Mouse (Mus musculus) kidney, adult 2 months (tissue): Measurements from ENCODE around the gene Spock2. TPM values are rescaled to one million over a fixed set of nuclear protein-coding genes. Genes with fewer than 3 reads are reported as not detected.

Source experiments
- DNase-seq: peaks from one replicate; pipeline ENCODE4 v3.0.0; 2021
- H3K27ac ChIP-seq: fragments of 200-500 bp; 2 replicates; pipeline ENCODE4 v1.5.1; 2012; ENCODE audit warnings: low read depth, low read length, control low read depth, inconsistent platforms; ENCODE audit not compliant: insufficient read depth
- H3K27me3 ChIP-seq: fragments of 200-500 bp; replicated peaks from 2 replicates; pipeline ENCODE4 v1.6.1; 2012; ENCODE audit warnings: mild to moderate bottlenecking, moderate library complexity, low read length, inconsistent platforms; ENCODE audit not compliant: control insufficient read depth, insufficient read depth
- H3K36me3 ChIP-seq: fragments of 200-500 bp; 2 replicates; pipeline ENCODE4 v1.6.1; 2012; ENCODE audit warnings: mild to moderate bottlenecking, moderate library complexity, low read length, inconsistent platforms; ENCODE audit not compliant: control insufficient read depth, insufficient read depth
- H3K4me1 ChIP-seq: fragments of 200-500 bp; 2 replicates; pipeline ENCODE4 v1.6.1; 2011; ENCODE audit warnings: low read length; ENCODE audit not compliant: control insufficient read depth, insufficient read depth
- H3K4me3 ChIP-seq: fragments of 200-500 bp; 2 replicates; pipeline ENCODE4 v1.5.1; 2011; ENCODE audit warnings: mild to moderate bottlenecking, low read depth, low read length, control low read depth; ENCODE audit not compliant: insufficient read depth
- CTCF ChIP-seq: fragments of 200-500 bp; conservative IDR thresholded peaks from 2 replicates; pipeline ENCODE4 v1.5.1; 2011; ENCODE audit warnings: low read depth, mild to moderate bottlenecking, control low read depth, low read length, moderate library complexity, mixed read lengths; ENCODE audit not compliant: insufficient read depth, insufficient read length
- POLR2A ChIP-seq: fragments of 200-500 bp; IDR thresholded peaks from one replicate; pipeline ENCODE4 v1.6.1; 2011; ENCODE audit warnings: low read depth, low read length, control low read depth
- WGBS: fragments of 180-500 bp; shearing (Covaris S2); methylation state at CpG from one replicate; pipeline ENCODE4 v1.1.7; 2018; 5-methylcytosine and 5-hydroxymethylcytosine counted together
- polyA plus RNA-seq: library from polyadenylated mRNA; depleted of rRNA; stranded (reverse); fragments of >200 nt; gene quantifications from 2 replicates; pipeline ENCODE4 v1.2.3, GENCODE M21; 2012

Spock2 gene
- polyA plus RNA-seq, 1 experiment, result 2.3 TPM

DNA sequence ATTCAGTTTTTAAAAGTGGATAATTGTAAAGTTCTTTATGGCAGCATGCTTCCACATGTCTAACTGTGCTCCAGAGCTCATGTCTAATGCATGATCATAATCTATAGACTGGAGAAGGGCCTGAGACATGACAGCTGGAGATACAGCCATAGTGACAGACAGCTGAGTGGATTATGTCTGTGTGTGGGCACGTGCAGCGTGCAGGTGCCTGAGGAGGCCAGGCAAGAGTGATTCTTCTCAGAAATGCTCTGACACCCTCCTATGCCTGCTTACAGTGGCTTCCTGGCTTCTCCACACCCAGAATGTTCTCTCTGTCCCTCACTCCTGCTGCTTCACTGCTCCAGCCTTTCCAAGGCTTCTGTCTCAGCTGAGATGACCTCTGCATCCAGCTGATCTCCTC is 12.3 kb upstream of the Spock2 start:
- no peaks in the 10 kb centered on the region for H3K27me3 ChIP-seq
- H3K36me3 ChIP-seq, result no peaks in the 10 kb centered on the region; the same call in 1 of the 2 replicates
- whole genome bisulfite sequencing, result 93% methylated on average over 2 of the region's 2 CpGs

DNA sequence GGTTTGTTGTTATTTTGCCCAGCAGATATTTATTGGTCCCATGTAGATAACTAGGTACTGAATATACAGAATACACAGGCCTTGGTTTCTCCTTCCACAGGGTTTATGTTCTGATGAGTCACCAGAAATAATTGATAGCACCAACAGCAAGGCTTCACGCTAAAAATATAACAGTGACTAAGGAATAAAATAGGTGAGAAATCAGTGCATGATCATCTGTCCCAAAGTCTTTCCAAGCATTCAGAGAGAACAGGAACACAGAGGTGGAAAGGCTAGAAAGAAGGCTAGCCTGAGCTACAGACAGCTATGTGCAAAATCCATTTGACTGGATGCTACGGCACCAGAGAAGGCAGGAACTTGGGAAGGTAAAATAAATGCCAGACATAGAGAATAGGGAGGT is 10.5 kb upstream of the Spock2 start:
- Histone ChIP-seq H3K36me3 (no peaks in the 10 kb centered on the region; the same call in 1 of the 2 replicates), H3K27ac (no peak overlapping the region), H3K27me3 (no peaks in the 10 kb centered on the region), H3K4me1 (no peaks in the 10 kb centered on the region), H3K4me3 (no peak overlapping the region)
- no peak for TF ChIP-seq POLR2A
- TF ChIP-seq CTCF, result no peak
- whole genome bisulfite sequencing, result 85% methylated on average over 2 of the region's 2 CpGs
- no peak for DNase-seq

More for the DNA sequence above, 12.3 kb upstream of the Spock2 start:
- no peak overlapping the region for H3K27ac ChIP-seq
- no peak for DNase-seq
- H3K4me3 ChIP-seq, result no peak overlapping the region
- no peaks in the 10 kb centered on the region for H3K4me1 ChIP-seq
- TF ChIP-seq POLR2A (no peak), CTCF (no peak)

DNA sequence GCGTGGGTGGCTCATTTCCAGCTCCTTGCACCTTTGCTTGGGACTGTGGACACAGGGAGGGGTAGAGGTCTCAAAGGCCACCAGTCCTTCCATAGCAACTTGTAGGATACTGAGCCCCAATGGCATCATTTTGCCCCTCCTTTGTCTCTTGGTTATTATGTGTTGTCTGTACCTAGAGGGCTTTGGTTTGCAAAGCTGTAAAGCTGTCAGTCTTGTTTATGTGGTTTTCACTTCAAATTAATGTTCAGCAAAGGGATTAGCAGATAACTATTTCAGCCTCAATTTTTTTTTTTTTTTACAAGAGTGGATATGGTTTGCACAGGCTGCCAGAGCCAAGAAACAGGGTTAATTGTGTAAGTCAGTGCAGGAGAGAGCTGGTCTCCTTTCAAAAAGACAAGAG is 9.7 kb upstream of the Spock2 start:
- no peak overlapping the region for H3K4me3 ChIP-seq
- H3K27ac ChIP-seq, result no peak overlapping the region
- no peaks in the 10 kb centered on the region for H3K4me1 ChIP-seq
- no peak for DNase-seq
- H3K27me3 ChIP-seq, result no peaks in the 10 kb centered on the region
- 71% methylated on average over 1 of the region's 1 CpGs for WGBS
- H3K36me3 ChIP-seq, result no peaks in the 10 kb centered on the region; the same call in 1 of the 2 replicates
- TF ChIP-seq POLR2A (no peak), CTCF (no peak)

DNA sequence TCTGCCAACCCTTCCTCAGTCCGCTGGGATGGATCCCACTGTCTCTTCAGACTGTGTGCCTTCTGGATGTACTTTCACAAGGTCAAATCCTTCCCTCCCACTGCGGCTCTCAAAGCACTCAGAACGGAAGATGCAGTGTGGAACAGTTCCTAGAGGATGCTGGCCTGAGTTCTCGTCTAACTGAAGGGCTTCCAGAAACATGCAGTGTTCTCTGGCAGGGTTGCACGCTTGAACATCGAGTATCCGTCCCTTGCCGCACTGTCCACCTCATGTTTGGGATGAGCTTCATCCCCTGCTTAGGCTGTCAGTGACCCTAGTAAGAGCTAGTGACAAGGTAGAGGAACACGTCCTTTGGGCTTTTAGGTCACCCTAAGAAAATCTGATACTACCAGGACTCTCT is 8.9 kb upstream of the Spock2 start:
- Histone ChIP-seq H3K4me1 (no peaks in the 10 kb centered on the region), H3K36me3 (no peaks in the 10 kb centered on the region; the same call in 1 of the 2 replicates), H3K4me3 (no peak overlapping the region), H3K27me3 (no peaks in the 10 kb centered on the region), H3K27ac (no peak overlapping the region)
- TF ChIP-seq CTCF, result no peak
- no peak for TF ChIP-seq POLR2A
- no peak for DNase-seq
- 90% methylated on average over 9 of the region's 9 CpGs for WGBS

DNA sequence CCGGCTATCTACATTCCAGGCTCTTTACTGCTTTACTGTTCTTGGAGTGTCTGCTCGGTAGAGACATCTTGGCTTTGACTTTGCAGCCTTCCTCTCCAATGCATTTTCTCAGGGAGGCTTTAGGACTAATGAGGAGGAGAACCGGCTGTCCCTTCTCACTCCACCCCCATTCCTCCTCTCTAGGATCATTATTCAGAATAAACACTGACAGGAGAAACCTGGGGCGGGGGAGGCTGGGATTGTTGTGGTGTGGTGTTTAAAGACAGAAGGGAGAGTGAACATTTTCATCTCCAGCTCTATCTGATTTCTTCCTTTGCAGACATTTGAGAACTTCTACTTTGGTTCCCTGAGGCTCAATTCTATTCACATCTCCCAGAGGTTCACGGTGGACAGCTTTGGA is 8.2 kb upstream of the Spock2 start:
- Histone ChIP-seq H3K27me3 (no peaks in the 10 kb centered on the region), H3K4me3 (no peak overlapping the region), H3K4me1 (no peaks in the 10 kb centered on the region), H3K36me3 (no peaks in the 10 kb centered on the region; the same call in 1 of the 2 replicates), H3K27ac (no peak overlapping the region)
- 79% methylated on average over 5 of the region's 5 CpGs for WGBS
- no peak for DNase-seq
- TF ChIP-seq CTCF (no peak), POLR2A (no peak)

DNA sequence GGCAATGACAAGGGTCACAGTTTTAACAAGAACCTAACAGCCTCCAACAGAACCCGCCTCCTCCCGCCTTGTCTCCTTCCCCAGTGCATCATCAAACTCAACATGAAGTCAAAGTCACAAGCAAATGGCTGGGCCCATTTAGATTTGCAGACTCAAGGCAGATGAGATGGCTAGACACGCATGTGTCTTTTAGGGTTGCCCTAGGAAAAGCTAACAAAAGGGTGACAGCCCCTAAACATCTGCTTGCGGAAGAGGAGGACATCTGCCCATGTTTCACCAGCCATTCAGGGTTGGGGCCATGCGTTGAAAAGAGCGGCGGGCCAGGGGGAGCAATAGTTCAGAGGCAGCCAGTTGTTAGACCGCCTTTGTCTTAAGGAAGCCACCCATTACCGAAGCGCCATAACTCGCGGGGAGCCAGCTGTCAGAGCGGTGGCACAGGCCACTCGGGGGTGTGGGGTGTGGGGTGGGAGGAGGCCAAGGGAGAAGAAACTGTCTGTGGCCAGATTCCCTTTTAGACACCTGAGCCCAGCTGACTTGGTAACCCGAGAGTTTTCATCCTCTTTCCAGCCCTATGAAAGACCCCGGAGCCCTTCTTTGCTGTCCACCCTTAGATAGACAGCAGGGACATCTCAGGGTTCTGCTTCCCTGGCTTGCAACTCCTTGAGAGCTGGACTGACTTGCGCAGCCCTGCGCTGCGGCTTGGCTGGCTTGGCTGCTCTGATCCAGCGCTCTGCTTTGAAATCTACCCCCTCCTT is 451 bp upstream of the Spock2 start:
- TF ChIP-seq CTCF, result no peak
- no peak for TF ChIP-seq POLR2A
- no peak overlapping the region for H3K27ac ChIP-seq
- H3K4me3 ChIP-seq, result no peak overlapping the region
- H3K27me3 ChIP-seq, result no peaks in the 10 kb centered on the region; the same call in 1 of the 2 replicates
- DNase-seq, result no peak
- H3K4me1 ChIP-seq, result no peaks in the 10 kb centered on the region
- H3K36me3 ChIP-seq, result no peaks in the 10 kb centered on the region
- 51% methylated on average over 20 of the region's 20 CpGs for WGBS

DNA sequence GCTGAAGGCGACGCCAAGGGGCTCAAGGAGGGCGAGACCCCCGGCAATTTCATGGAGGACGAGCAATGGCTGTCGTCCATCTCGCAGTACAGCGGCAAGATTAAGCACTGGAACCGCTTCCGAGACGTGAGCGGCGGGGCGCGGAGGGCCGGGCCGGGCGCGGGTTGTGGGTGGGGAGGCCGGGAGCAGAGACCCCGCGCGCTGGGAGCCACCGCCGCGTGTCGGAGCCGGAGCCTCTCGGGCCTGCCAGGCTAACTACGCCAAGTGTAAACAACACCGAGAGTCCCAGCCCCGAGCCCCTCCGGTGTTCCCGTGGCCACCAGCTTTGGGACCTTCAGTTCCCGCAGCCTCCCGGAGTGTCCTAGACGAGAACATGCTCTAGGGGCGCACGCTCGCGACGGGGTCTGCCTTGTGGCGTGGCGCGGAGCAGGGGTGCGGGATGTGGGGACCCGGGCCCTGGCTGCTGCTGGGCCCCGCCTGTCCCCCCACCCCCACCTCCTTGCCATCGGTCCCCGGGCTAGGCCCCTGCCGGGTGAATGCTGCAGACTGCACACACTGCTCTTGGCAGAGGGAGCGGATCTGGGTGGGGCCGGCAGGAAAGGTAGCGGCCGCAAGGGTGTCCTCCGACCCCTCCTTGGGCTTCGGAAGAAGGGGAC is 640 bp downstream of the Spock2 start:
- whole genome bisulfite sequencing, result under 1% methylated on average over 57 of the region's 57 CpGs
- Histone ChIP-seq H3K4me3 (peak overlapping the region; percentile 46), H3K27ac (no peak overlapping the region), H3K36me3 (no peaks in the 10 kb centered on the region), H3K27me3 (no peaks in the 10 kb centered on the region; the same call in 1 of the 2 replicates), H3K4me1 (no peaks in the 10 kb centered on the region)
- no peak for TF ChIP-seq POLR2A
- peak; percentile 15 for DNase-seq
